Mouse (Mus musculus) NIH3T3 (cell line): ENCODE measurements around the gene Hist1h4i.

ENCODE experiments used
- DNase-seq: peaks from one replicate; pipeline ENCODE4 v3.0.0-alpha.2; 2012; ENCODE audit warnings: low read depth

Hist1h4i gene

GRCm38 (mm10) chr13:22008707-22009106, 32.5 kb downstream of the Hist1h4i start:
- DNase-seq: no peak

GRCm38 (mm10) chr13:22007872-22008271, 33.3 kb downstream of the Hist1h4i start:
- no peak for DNase-seq

DNA sequence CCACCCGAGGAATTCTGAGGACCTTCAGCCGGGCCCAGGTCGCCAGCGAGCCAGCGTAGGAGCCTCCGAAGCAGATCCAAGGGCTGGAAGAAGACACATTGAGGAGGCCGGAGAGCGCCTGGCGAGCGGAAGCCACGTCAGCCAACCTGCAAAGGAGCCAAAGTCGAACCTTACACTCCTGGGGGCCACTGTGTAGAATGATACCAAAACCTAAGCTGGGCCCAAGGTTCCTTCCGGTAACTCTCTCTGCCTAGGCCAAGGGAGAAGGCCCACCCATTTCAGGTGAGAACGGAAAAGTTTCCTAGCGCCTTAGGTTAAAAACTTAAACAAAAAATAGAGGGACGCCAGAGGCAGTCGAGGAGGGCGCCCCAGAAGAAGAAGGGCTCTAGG, 34.0 kb downstream of the Hist1h4i start:
- DNase-seq: no peak

GRCm38 (mm10) chr13:22006334-22007120, 34.6 kb downstream of the Hist1h4i start:
- DNase-seq: peak; percentile 40

DNA sequence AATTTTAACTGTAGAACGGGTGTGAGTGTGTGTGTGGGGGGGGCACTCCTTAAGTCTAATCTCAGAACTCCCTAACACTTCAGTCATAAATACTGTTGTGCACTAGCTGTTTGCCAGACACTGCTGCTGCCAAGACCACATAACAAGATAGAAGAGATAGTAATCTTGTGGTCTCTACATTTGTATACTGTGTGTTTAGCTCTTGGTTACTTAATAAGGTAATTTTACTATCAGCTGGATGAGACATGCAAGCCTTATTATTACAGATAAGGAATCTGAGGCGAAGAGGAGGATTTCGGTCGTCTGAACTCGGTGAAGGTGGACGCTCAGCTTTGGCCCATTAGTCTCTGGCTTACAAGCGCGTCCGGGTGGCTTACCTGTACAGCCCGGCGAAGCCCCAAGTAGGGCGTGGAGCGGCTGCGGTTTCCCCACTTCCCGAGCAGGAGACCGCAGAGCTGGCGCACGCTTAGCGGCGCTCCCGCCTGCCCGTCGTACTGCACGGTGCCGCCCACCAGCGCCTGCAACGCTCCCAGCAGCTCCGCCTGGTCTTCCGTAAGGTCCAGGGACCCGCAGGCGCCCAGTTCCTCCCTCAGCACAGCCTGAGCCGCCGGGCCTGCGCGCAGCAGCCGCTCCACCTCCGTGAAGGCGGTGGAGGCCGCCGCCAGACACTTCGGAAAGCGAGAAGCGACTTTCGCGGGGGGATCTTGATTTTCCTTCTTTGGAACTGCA, 35.4 kb downstream of the Hist1h4i start:
- DNase-seq: peak; percentile 16

- no peak for DNase-seq
These were observed 39.3 kb downstream of the Hist1h4i start for GRCm38 (mm10) chr13:22001823-22002222.

- DNase-seq: no peak
These were observed 39.8 kb downstream of the Hist1h4i start for GRCm38 (mm10) chr13:22001346-22001745.

GRCm38 (mm10) chr13:21999147-21999546, 42.0 kb downstream of the Hist1h4i start:
- no peak for DNase-seq

- no peak for DNase-seq
These were observed 42.8 kb downstream of the Hist1h4i start for GRCm38 (mm10) chr13:21998412-21998811.

- DNase-seq: no peak
These were observed 43.3 kb downstream of the Hist1h4i start for GRCm38 (mm10) chr13:21997821-21998220.

DNA sequence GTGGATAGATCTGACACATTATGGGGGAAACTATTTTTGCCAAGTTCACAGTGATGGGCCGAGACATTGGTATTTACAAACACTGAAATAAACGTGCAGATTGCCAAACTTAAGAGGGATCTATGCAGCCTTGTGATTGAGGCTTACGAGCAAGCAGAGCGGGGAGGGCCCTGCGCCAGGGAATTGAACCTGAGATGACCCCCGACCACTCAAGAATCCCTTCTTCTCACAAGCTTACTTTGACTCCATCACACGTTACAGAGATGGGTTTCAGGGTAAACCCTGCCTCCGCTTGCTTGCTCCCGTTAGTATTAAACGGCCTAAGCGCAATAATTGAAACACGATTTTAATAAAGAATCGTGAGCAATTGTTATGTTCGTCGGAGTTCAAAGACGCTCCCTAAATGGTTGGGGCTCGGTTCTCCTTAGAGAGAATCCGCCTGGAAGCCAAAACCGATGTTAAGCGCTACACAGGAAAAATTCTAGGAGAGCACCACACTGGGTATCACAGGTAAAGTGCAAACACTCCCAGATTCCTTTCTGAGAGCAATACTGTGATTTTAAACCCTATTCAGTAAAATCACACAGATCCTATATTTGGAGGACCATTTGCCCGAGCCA, 43.9 kb downstream of the Hist1h4i start:
- DNase-seq: no peak

DNA sequence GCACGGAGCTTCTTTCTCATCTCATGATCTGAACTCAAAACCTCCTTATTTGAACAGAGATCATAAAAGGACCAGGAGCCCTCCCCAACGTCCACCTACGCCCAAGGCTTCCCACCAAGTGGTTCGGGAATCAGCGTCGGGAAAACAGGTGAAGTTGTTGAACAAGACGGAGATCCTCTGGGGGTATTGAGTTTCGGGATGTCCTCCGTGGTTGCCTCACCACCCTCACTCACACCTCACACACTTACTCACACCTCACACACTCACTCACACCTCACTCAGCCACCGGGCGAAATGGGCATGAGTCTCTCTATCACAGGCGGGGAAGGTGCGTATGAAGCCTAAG, 44.3 kb downstream of the Hist1h4i start:
- no peak for DNase-seq

GRCm38 (mm10) chr13:21996101-21996839, 44.9 kb downstream of the Hist1h4i start:
- DNase-seq: peak; percentile 57

GRCm38 (mm10) chr13:21995331-21995914, 45.7 kb downstream of the Hist1h4i start:
- DNase-seq: peak; percentile 67

DNA sequence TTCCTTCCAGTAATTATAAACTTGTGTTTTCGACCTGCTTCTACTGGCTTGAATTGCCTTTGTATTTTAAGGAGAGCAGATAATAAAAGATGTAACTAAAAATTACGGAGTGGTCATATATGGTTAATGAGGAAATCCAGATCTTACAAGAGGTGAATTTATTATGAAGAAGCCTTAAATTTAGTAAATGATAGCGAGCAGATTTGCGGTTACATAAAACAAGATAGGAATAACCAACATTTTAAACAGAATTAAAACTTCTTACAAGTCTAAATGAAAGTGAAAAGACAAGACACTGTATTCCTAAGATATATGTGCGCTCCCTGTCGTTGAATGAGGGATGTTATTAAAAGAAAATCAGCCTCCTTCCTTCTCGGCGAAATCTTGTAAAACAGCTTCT, 46.3 kb downstream of the Hist1h4i start:
- DNase-seq: peak; percentile 17

- DNase-seq: peak; percentile 73
These were observed 47.0 kb downstream of the Hist1h4i start for GRCm38 (mm10) chr13:21993957-21994738.

GRCm38 (mm10) chr13:21992550-21992949, 48.6 kb downstream of the Hist1h4i start:
- DNase-seq: no peak
